Mouse (Mus musculus): Measurements from ENCODE around the gene Snx9. TPM values are rescaled to one million over a fixed set of nuclear protein-coding genes. Genes with fewer than 3 reads are reported as not detected.

Snx9 gene
- total RNA-seq, 1 experiment: 8.8 TPM

DNA sequence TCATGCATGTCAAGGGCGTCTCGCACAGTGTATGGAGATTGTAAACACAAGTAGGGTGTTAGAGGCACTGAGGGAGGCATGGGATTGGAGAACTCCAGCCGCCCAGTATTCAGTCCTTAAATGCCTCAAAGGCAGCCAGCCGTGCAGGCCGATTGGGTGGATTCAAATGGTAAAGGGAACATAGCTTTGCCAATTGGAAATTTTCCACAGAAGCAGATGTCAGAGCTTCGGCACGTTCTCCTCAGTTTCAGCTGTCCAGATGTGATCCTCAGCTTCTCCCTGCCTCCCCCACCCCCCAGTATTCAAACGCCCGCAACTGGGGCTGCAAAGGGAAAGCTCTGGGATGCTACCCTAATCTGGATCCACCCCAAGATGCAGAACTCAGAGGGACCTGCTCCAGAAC lies 21.3 kb upstream of the Snx9 start:
- no peak overlapping the region for H3K4me3 ChIP-seq (ENCODE audit: insufficient read depth in 1 of 2, low read depth in 1 of 2, low read length in 2 of 2, poor library complexity in 1 of 2, severe bottlenecking in 1 of 2)
- in situ Hi-C loops (cut with MboI; ENCODE audit: low sequenced_read_pairs in 2 of 2, unreplicated experiment in 2 of 2): no loop called here
- peaks cover 0 to 3% of the 10 kb centered on the region in 2 experiments; a peak in 1 of 4 replicates for H3K4me1 ChIP-seq (ENCODE audit: control insufficient read depth in 2 of 2, insufficient read depth in 2 of 2, low read length in 2 of 2, poor library complexity in 1 of 2)
- DNase-seq (ENCODE audit: low read depth, low spot score): no peak
- TF ChIP-seq CHD2 (IDR thresholded peaks at IDR 0.05; ENCODE audit: low read depth, low read length) (no peak), HCFC1 (IDR thresholded peaks at IDR 0.05; ENCODE audit: borderline replicate concordance, insufficient read depth, low read length) (no peak), ZC3H11A (IDR thresholded peaks at IDR 0.05; ENCODE audit: borderline replicate concordance, low read depth, low read length) (no peak), ZNF384 (IDR thresholded peaks at IDR 0.05; ENCODE audit: low read depth, low read length) (no peak), MAFK (IDR thresholded peaks at IDR 0.05; ENCODE audit: insufficient read depth, low read depth, low read length) (no peak)
- no peak overlapping the region for H3K27ac ChIP-seq (ENCODE audit: insufficient read depth, low read depth, low read length, poor library complexity, severe bottlenecking)
- H3K9ac ChIP-seq (ENCODE audit: insufficient read depth, low read depth, low read length, poor library complexity, severe bottlenecking): no peak overlapping the region
- H3K9me3 ChIP-seq (ENCODE audit: control insufficient read depth, insufficient read depth, low read depth, low read length): no peaks in the 10 kb centered on the region
- H3K36me3 ChIP-seq (ENCODE audit: control insufficient read depth, insufficient read depth, low read length, poor library complexity, severe bottlenecking): no peaks in the 10 kb centered on the region; the same call in 1 of the 2 replicates

DNA sequence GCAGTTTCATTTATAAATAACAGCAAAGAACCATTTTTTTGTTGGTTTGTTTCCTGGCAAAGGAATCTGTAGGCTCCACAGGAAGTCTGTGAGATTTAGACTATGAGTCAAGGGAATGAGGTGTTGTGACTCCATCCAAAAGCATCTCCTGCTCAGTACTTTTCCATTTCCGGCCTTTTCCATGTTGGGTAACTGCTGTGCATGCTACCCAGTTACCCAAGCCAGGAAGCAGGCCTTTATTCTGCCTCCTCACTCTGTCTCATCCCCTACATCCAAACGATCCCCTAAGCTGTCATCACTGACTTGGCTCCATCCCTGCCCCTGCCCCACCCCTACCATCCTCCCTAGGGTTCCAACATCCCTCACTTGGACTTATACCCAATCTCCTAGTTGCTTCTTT lies 18.6 kb upstream of the Snx9 start:
- in situ Hi-C loops (cut with MboI; ENCODE audit: low sequenced_read_pairs in 2 of 2, unreplicated experiment in 2 of 2): no loop called here
- DNase-seq (ENCODE audit: low read depth, low spot score): no peak
- H3K4me3 ChIP-seq (ENCODE audit: insufficient read depth in 1 of 2, low read depth in 1 of 2, low read length in 2 of 2, poor library complexity in 1 of 2, severe bottlenecking in 1 of 2): no peak overlapping the region
- H3K9ac ChIP-seq (ENCODE audit: insufficient read depth, low read depth, low read length, poor library complexity, severe bottlenecking): no peak overlapping the region
- H3K27ac ChIP-seq (ENCODE audit: insufficient read depth, low read depth, low read length, poor library complexity, severe bottlenecking): no peak overlapping the region
- H3K9me3 ChIP-seq (ENCODE audit: control insufficient read depth, insufficient read depth, low read depth, low read length): no peaks in the 10 kb centered on the region
- no peaks in the 10 kb centered on the region; the same call in 1 of the 2 replicates for H3K36me3 ChIP-seq (ENCODE audit: control insufficient read depth, insufficient read depth, low read length, poor library complexity, severe bottlenecking)
- H3K4me1 ChIP-seq (ENCODE audit: control insufficient read depth in 2 of 2, insufficient read depth in 2 of 2, low read length in 2 of 2, poor library complexity in 1 of 2): no peaks in the 10 kb centered on the region
- TF ChIP-seq ZC3H11A (IDR thresholded peaks at IDR 0.05; ENCODE audit: borderline replicate concordance, low read depth, low read length) (no peak), HCFC1 (IDR thresholded peaks at IDR 0.05; ENCODE audit: borderline replicate concordance, insufficient read depth, low read length) (no peak), ZNF384 (IDR thresholded peaks at IDR 0.05; ENCODE audit: low read depth, low read length) (no peak), MAFK (IDR thresholded peaks at IDR 0.05; ENCODE audit: insufficient read depth, low read depth, low read length) (no peak), CHD2 (IDR thresholded peaks at IDR 0.05; ENCODE audit: low read depth, low read length) (no peak)

DNA sequence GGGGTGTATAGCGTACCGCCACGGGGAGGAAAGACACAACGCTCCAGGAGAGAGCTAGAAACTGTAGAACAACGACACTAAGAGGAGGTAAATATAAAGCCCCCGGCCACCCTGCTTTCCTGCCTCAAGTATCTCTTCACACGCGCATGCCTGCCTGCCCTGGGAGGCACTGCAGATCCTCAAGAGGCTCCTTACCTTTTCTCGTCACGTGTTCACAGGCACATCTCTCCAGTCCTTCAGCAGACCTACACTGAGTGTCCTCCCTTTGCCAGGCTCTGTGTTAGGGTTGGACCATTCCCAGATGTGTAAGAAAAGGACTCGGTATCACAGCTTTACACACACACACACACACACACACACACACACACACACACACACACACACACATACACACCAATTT lies 18.1 kb upstream of the Snx9 start:
- Histone ChIP-seq H3K27ac (ENCODE audit: insufficient read depth, low read depth, low read length, poor library complexity, severe bottlenecking) (no peak overlapping the region), H3K4me3 (ENCODE audit: insufficient read depth in 1 of 2, low read depth in 1 of 2, low read length in 2 of 2, poor library complexity in 1 of 2, severe bottlenecking in 1 of 2) (no peak overlapping the region), H3K36me3 (ENCODE audit: control insufficient read depth, insufficient read depth, low read length, poor library complexity, severe bottlenecking) (no peaks in the 10 kb centered on the region; the same call in 1 of the 2 replicates), H3K9me3 (ENCODE audit: control insufficient read depth, insufficient read depth, low read depth, low read length) (no peaks in the 10 kb centered on the region), H3K9ac (ENCODE audit: insufficient read depth, low read depth, low read length, poor library complexity, severe bottlenecking) (no peak overlapping the region), H3K4me1 (ENCODE audit: control insufficient read depth in 2 of 2, insufficient read depth in 2 of 2, low read length in 2 of 2, poor library complexity in 1 of 2) (peaks cover 0 to under 1% of the 10 kb centered on the region in 2 experiments; a peak in 1 of 4 replicates)
- TF ChIP-seq ZC3H11A (IDR thresholded peaks at IDR 0.05; ENCODE audit: borderline replicate concordance, low read depth, low read length) (no peak), HCFC1 (IDR thresholded peaks at IDR 0.05; ENCODE audit: borderline replicate concordance, insufficient read depth, low read length) (no peak), ZNF384 (IDR thresholded peaks at IDR 0.05; ENCODE audit: low read depth, low read length) (no peak), CHD2 (IDR thresholded peaks at IDR 0.05; ENCODE audit: low read depth, low read length) (no peak), MAFK (IDR thresholded peaks at IDR 0.05; ENCODE audit: insufficient read depth, low read depth, low read length) (no peak)
- in situ Hi-C loops (cut with MboI; ENCODE audit: low sequenced_read_pairs in 2 of 2, unreplicated experiment in 2 of 2): no loop called here
- no peak for DNase-seq (ENCODE audit: low read depth, low spot score)

- Histone ChIP-seq H3K9me3 (ENCODE audit: control insufficient read depth, insufficient read depth, low read depth, low read length) (no peaks in the 10 kb centered on the region), H3K27ac (ENCODE audit: insufficient read depth, low read depth, low read length, poor library complexity, severe bottlenecking) (no peak overlapping the region), H3K4me3 (ENCODE audit: insufficient read depth in 1 of 2, low read depth in 1 of 2, low read length in 2 of 2, poor library complexity in 1 of 2, severe bottlenecking in 1 of 2) (no peak overlapping the region), H3K36me3 (ENCODE audit: control insufficient read depth, insufficient read depth, low read length, poor library complexity, severe bottlenecking) (no peaks in the 10 kb centered on the region; the same call in 1 of the 2 replicates), H3K4me1 (ENCODE audit: control insufficient read depth in 2 of 2, insufficient read depth in 2 of 2, low read length in 2 of 2, poor library complexity in 1 of 2) (peaks cover 0 to 4% of the 10 kb centered on the region in 2 experiments; a peak in 1 of 4 replicates), H3K9ac (ENCODE audit: insufficient read depth, low read depth, low read length, poor library complexity, severe bottlenecking) (no peak overlapping the region)
- no peak for DNase-seq (ENCODE audit: low read depth, low spot score)
- TF ChIP-seq ZC3H11A (IDR thresholded peaks at IDR 0.05; ENCODE audit: borderline replicate concordance, low read depth, low read length): no peak
- TF ChIP-seq ZNF384 (IDR thresholded peaks at IDR 0.05; ENCODE audit: low read depth, low read length): no peak
- no peak for TF ChIP-seq MAFK (IDR thresholded peaks at IDR 0.05; ENCODE audit: insufficient read depth, low read depth, low read length)
- no peak for TF ChIP-seq HCFC1 (IDR thresholded peaks at IDR 0.05; ENCODE audit: borderline replicate concordance, insufficient read depth, low read length)
- no peak for TF ChIP-seq CHD2 (IDR thresholded peaks at IDR 0.05; ENCODE audit: low read depth, low read length)
- in situ Hi-C loops (cut with MboI; ENCODE audit: low sequenced_read_pairs in 2 of 2, unreplicated experiment in 2 of 2): no loop called here
Measured at GRCm38 (mm10) chr17:5827836-5828582, 13.1 kb upstream of the Snx9 start.

Data from ES-E14 (cell line).